Mouse (Mus musculus): ENCODE data around the gene Hif3a. TPM values are rescaled to one million over a fixed set of nuclear protein-coding genes. Genes with fewer than 3 reads are reported as not detected.

The Hif3a gene
- total RNA-seq, 2 experiments from 2014 or later: 6.8 to 16.0 TPM

- intact Hi-C loops (cut with DNase I): loop anchor here (2.0 kb wide), 1 partner anchor 26 kb away; no protein-coding TSS in a partner anchor
- no peak for DNase-seq (ENCODE audit: low spot score in 2 of 2)
These were observed 35.3 kb downstream of the Hif3a start for GRCm38 (mm10) chr7:17026710-17027587.

GRCm38 (mm10) chr7:17025896-17026622 is 36.2 kb downstream of the Hif3a start:
- intact Hi-C loops (cut with DNase I): loop anchor here (2.0 kb wide), 1 partner anchor 27 kb away; no protein-coding TSS in a partner anchor

GRCm38 (mm10) chr7:17025505-17025894 is 36.7 kb downstream of the Hif3a start:
- no peak for DNase-seq (ENCODE audit: low spot score in 2 of 2)
- intact Hi-C loops (cut with DNase I): no loop called here

More at GRCm38 (mm10) chr7:17025896-17026622, 36.2 kb downstream of the Hif3a start:
- no peak for DNase-seq (ENCODE audit: low spot score in 2 of 2)

GRCm38 (mm10) chr7:17024814-17025504 is 37.3 kb downstream of the Hif3a start:
- DNase-seq (ENCODE audit: low spot score in 2 of 2): no peak
- intact Hi-C loops (cut with DNase I): no loop called here

- DNase-seq (ENCODE audit: low spot score in 2 of 2): no peak
- intact Hi-C loops (cut with DNase I): no loop called here
These were observed 38.1 kb downstream of the Hif3a start for GRCm38 (mm10) chr7:17024141-17024540.

GRCm38 (mm10) chr7:17023701-17024100 is 38.5 kb downstream of the Hif3a start:
- intact Hi-C loops (cut with DNase I): no loop called here
- no peak for DNase-seq (ENCODE audit: low spot score in 2 of 2)

GRCm38 (mm10) chr7:17022176-17022575 is 40.1 kb downstream of the Hif3a start:
- intact Hi-C loops (cut with DNase I): no loop called here
- no peak for DNase-seq (ENCODE audit: low spot score in 2 of 2)

GRCm38 (mm10) chr7:17019426-17020166 is 42.6 kb downstream of the Hif3a start:
- DNase-seq (ENCODE audit: low spot score in 2 of 2): no peak
- intact Hi-C loops (cut with DNase I): no loop called here

GRCm38 (mm10) chr7:17017921-17018320 is 44.3 kb downstream of the Hif3a start:
- DNase-seq (ENCODE audit: low spot score in 2 of 2): no peak
- intact Hi-C loops (cut with DNase I): no loop called here

- intact Hi-C loops (cut with DNase I): no loop called here
- peak; percentile 94 to 95 for DNase-seq (ENCODE audit: low spot score in 2 of 2)
These were observed 45.2 kb downstream of the Hif3a start for GRCm38 (mm10) chr7:17017036-17017435.

GRCm38 (mm10) chr7:17015381-17015780 is 46.8 kb downstream of the Hif3a start:
- DNase-seq (ENCODE audit: low spot score in 2 of 2): no peak
- intact Hi-C loops (cut with DNase I): no loop called here

GRCm38 (mm10) chr7:17011909-17012590 is 50.2 kb downstream of the Hif3a start:
- DNase-seq (ENCODE audit: low spot score in 2 of 2): no peak
- intact Hi-C loops (cut with DNase I): loop anchor here (5.0 kb wide), 1 partner anchor 50 kb away; the partner anchor contains the start of gene Hif3a

- intact Hi-C loops (cut with DNase I): loop anchor here (5.0 kb wide), 1 partner anchor 52 kb away; the partner anchor contains the start of gene Hif3a
These were observed 52.2 kb downstream of the Hif3a start for GRCm38 (mm10) chr7:17010010-17010347.

GRCm38 (mm10) chr7:17009326-17010009 is 52.8 kb downstream of the Hif3a start:
- DNase-seq (ENCODE audit: low spot score in 2 of 2): no peak
- intact Hi-C loops (cut with DNase I): loop anchor here (5.0 kb wide), 1 partner anchor 53 kb away; the partner anchor contains the start of gene Hif3a

More at GRCm38 (mm10) chr7:17010010-17010347, 52.2 kb downstream of the Hif3a start:
- no peak for DNase-seq (ENCODE audit: low spot score in 2 of 2)

- intact Hi-C loops (cut with DNase I): no loop called here
These were observed 54.9 kb downstream of the Hif3a start for GRCm38 (mm10) chr7:17007300-17007699.

GRCm38 (mm10) chr7:17004716-17005115 is 57.5 kb downstream of the Hif3a start:
- intact Hi-C loops (cut with DNase I): no loop called here

More at GRCm38 (mm10) chr7:17007300-17007699, 54.9 kb downstream of the Hif3a start:
- DNase-seq (ENCODE audit: low spot score in 2 of 2): no peak

GRCm38 (mm10) chr7:17003230-17003960 is 58.8 kb downstream of the Hif3a start:
- intact Hi-C loops (cut with DNase I): no loop called here
- DNase-seq (ENCODE audit: low spot score in 2 of 2): no peak

More at GRCm38 (mm10) chr7:17004716-17005115, 57.5 kb downstream of the Hif3a start:
- DNase-seq (ENCODE audit: low spot score in 2 of 2): no peak
